Mouse (Mus musculus) megakaryocyte-erythroid progenitor cell, adult 5-6 weeks (primary cell): ENCODE measurements around the gene Mbnl2. TPM values are rescaled to one million over a fixed set of nuclear protein-coding genes. Genes with fewer than 3 reads are reported as not detected.

ENCODE experiments used
- ATAC-seq: replicated peaks from 2 replicates; pipeline ENCODE4 v1.8.0; 2016; ENCODE audit warnings: mild to moderate bottlenecking, inconsistent platforms; ENCODE audit not compliant: severe bottlenecking, poor library complexity, low FRiP score, low TSS enrichment
- total RNA-seq, 2 experiments: library from RNA; stranded (forward) in 1 of 2; stranded (reverse) in 1 of 2; fragments of 200-1000, 215-1000 nt in 1 of 2; fragments of >200 nt in 1 of 2; fragmentation: Nextera tagmentation in 1 of 2; gene quantifications; 2 replicates each; pipeline ENCODE4 v1.2.3; 2014 to 2017

The Mbnl2 gene
- total RNA-seq, 2 experiments from 2014 or later: 33.1 to 35.3 TPM

GRCm38 (mm10) chr14:120271096-120271495, 4.4 kb upstream of the Mbnl2 start:
- no peak for ATAC-seq

- no peak for ATAC-seq
Measured at GRCm38 (mm10) chr14:120273766-120274165, 1.7 kb upstream of the Mbnl2 start.

GRCm38 (mm10) chr14:120274746-120275145, 723 bp upstream of the Mbnl2 start:
- ATAC-seq: no peak

GRCm38 (mm10) chr14:120276343-120277080, 1.0 kb downstream of the Mbnl2 start:
- ATAC-seq: no peak

GRCm38 (mm10) chr14:120277081-120277656, 1.7 kb downstream of the Mbnl2 start:
- ATAC-seq: peak; percentile 29; the same call in 1 of the 2 replicates

- peak; percentile 36 for ATAC-seq
Measured at GRCm38 (mm10) chr14:120278290-120279244, 3.1 kb downstream of the Mbnl2 start.

- no peak for ATAC-seq
Measured at GRCm38 (mm10) chr14:120280136-120280535, 4.7 kb downstream of the Mbnl2 start.

GRCm38 (mm10) chr14:120283787-120284186, 8.3 kb downstream of the Mbnl2 start:
- ATAC-seq: no peak

GRCm38 (mm10) chr14:120284504-120284903, 9.0 kb downstream of the Mbnl2 start:
- no peak for ATAC-seq

GRCm38 (mm10) chr14:120287121-120287986, 11.9 kb downstream of the Mbnl2 start:
- ATAC-seq: no peak

GRCm38 (mm10) chr14:120287987-120288275, 12.5 kb downstream of the Mbnl2 start:
- ATAC-seq: no peak

GRCm38 (mm10) chr14:120288378-120289002, 13.0 kb downstream of the Mbnl2 start:
- ATAC-seq: no peak

- ATAC-seq: no peak
Measured at GRCm38 (mm10) chr14:120289065-120289464, 13.6 kb downstream of the Mbnl2 start.

GRCm38 (mm10) chr14:120289528-120289927, 14.1 kb downstream of the Mbnl2 start:
- ATAC-seq: no peak

- no peak for ATAC-seq
Measured at GRCm38 (mm10) chr14:120291226-120291757, 15.8 kb downstream of the Mbnl2 start.

GRCm38 (mm10) chr14:120292133-120292532, 16.7 kb downstream of the Mbnl2 start:
- ATAC-seq: no peak

GRCm38 (mm10) chr14:120292617-120293195, 17.2 kb downstream of the Mbnl2 start:
- no peak for ATAC-seq

- no peak for ATAC-seq
Measured at GRCm38 (mm10) chr14:120294480-120294879, 19.0 kb downstream of the Mbnl2 start.
